Mouse (Mus musculus): ENCODE results near the gene Hyal1.

GRCm38 (mm10) chr9:107575579-107576356, 959 bp upstream of the Hyal1 start:
- TF ChIP-seq POLR2A (IDR thresholded peaks at IDR 0.05; ENCODE audit: borderline replicate concordance, low read depth, low read length), result no peak
- no peak for TF ChIP-seq CTCF (IDR thresholded peaks at IDR 0.05; ENCODE audit: low read depth, low read length)
